Mouse (Mus musculus): ENCODE measurements around the gene Cchcr1.

The Cchcr1 gene

GRCm38 (mm10) chr17:35554761-35555397 lies 38.0 kb downstream of the Cchcr1 start:
- no peak for DNase-seq (ENCODE audit: low read depth, low spot score)

GRCm38 (mm10) chr17:35556186-35556765 lies 39.4 kb downstream of the Cchcr1 start:
- DNase-seq (ENCODE audit: low read depth, low spot score) = no peak

GRCm38 (mm10) chr17:35556812-35557211 lies 39.9 kb downstream of the Cchcr1 start:
- peak; percentile 71 for DNase-seq (ENCODE audit: low read depth, low spot score)

GRCm38 (mm10) chr17:35557351-35557750 lies 40.5 kb downstream of the Cchcr1 start:
- DNase-seq (ENCODE audit: low read depth, low spot score) = no peak

GRCm38 (mm10) chr17:35558216-35558615 lies 41.3 kb downstream of the Cchcr1 start:
- DNase-seq (ENCODE audit: low read depth, low spot score) = no peak

- DNase-seq (ENCODE audit: low read depth, low spot score) = no peak
These were observed 50.2 kb downstream of the Cchcr1 start, which contains the start of gene 2300002M23Rik for GRCm38 (mm10) chr17:35567150-35567549. Gene 2300002M23Rik (plus strand): TSS chr17:35567450.

- no peak for DNase-seq (ENCODE audit: low read depth, low spot score)
These were observed 50.9 kb downstream of the Cchcr1 start for GRCm38 (mm10) chr17:35567767-35568166.

- no peak for DNase-seq (ENCODE audit: low read depth, low spot score)
These were observed 52.4 kb downstream of the Cchcr1 start for GRCm38 (mm10) chr17:35569091-35569944.

GRCm38 (mm10) chr17:35570836-35571235 lies 53.9 kb downstream of the Cchcr1 start:
- DNase-seq (ENCODE audit: low read depth, low spot score) = no peak

- DNase-seq (ENCODE audit: low read depth, low spot score) = no peak
These were observed 54.6 kb downstream of the Cchcr1 start for GRCm38 (mm10) chr17:35571477-35571876.

GRCm38 (mm10) chr17:35578211-35578610 lies 61.3 kb downstream of the Cchcr1 start:
- peak; percentile 95 for DNase-seq (ENCODE audit: low read depth, low spot score)
